Mouse (Mus musculus) intestine, embryonic 16.5 days (tissue): ENCODE data around the gene Camta1. TPM values are rescaled to one million over a fixed set of nuclear protein-coding genes. Genes with fewer than 3 reads are reported as not detected.
A peak's percentile ranks its signal among the peaks of the same experiment; 100 is the strongest.

Experiments
- ATAC-seq: fragments of 200-750 bp; cut with Nextera tagmentation; 2 replicates; pipeline ENCODE4 v1.8.0; 2017; ENCODE audit warnings: moderate TSS enrichment, moderate library complexity
- H3K27ac ChIP-seq: fragments of 300-500 bp; sonication (generic); 2 replicates; pipeline ENCODE4 v1.5.1; 2014; ENCODE audit warnings: mild to moderate bottlenecking, low read length
- H3K27me3 ChIP-seq: fragments of 300-500 bp; sonication (generic); replicated peaks from 2 replicates; pipeline ENCODE4 v1.6.1; 2014; ENCODE audit warnings: low read length, control low read depth, mixed read lengths; ENCODE audit not compliant: control insufficient read depth, insufficient read depth
- H3K36me3 ChIP-seq: fragments of 300-500 bp; sonication (generic); 2 replicates; pipeline ENCODE4 v1.6.1; 2014; ENCODE audit warnings: low read length, control low read depth; ENCODE audit not compliant: control insufficient read depth, insufficient read depth
- H3K4me1 ChIP-seq: fragments of 300-500 bp; sonication (generic); 2 replicates; pipeline ENCODE4 v1.6.1; 2014; ENCODE audit warnings: low read length, control low read depth, mixed read lengths; ENCODE audit not compliant: control insufficient read depth, insufficient read depth
- H3K4me2 ChIP-seq: fragments of 300-500 bp; sonication (generic); 2 replicates; pipeline ENCODE4 v1.6.1; 2014; ENCODE audit warnings: low read depth, low read length, control low read depth
- H3K4me3 ChIP-seq: fragments of 300-500 bp; sonication (generic); 2 replicates; pipeline ENCODE4 v1.5.1; 2014; ENCODE audit warnings: mild to moderate bottlenecking, low read length
- H3K9ac ChIP-seq: fragments of 300-500 bp; sonication (generic); 2 replicates; pipeline ENCODE4 v1.6.1; 2014; ENCODE audit warnings: low read depth, low read length
- H3K9me3 ChIP-seq: fragments of 300-500 bp; sonication (generic); 2 replicates; pipeline ENCODE4 v1.6.1; 2016; ENCODE audit warnings: low read length, control low read depth; ENCODE audit not compliant: control insufficient read depth
- WGBS: fragments of 180-500 bp; shearing (Covaris S2); extraction: QIAGEN DNeasy Blood & Tissue Kit; methylation state at CpG from one replicate; pipeline ENCODE4 v1.1.7; 2014; 5-methylcytosine and 5-hydroxymethylcytosine counted together
- polyA plus RNA-seq: library from polyadenylated mRNA; unstranded; fragments of >200 nt; fragmentation: Nextera tagmentation; extraction: Ambion mirVana; gene quantifications from 2 replicates; pipeline ENCODE4 v1.2.1, GENCODE M21; 2015

Gene Camta1
- 51.4 and 69.1 TPM in 2 replicates for polyA plus RNA-seq

GRCm38 (mm10) chr4:151861806-151862739 lies at the start of gene Camta1:
Gene Camta1 (minus strand): TSS chr4:151861876.
- Histone ChIP-seq H3K9me3 (no peaks in the 10 kb centered on the region), H3K9ac (peak within 1 kb of the TSS; percentile 82), H3K4me1 (peaks cover 12% of the 10 kb centered on the region), H3K27me3 (no peaks in the 10 kb centered on the region), H3K36me3 (no peaks in the 10 kb centered on the region), H3K4me3 (peak within 1 kb of the TSS; percentile 75), H3K4me2 (peak within 1 kb of the TSS; percentile 95), H3K27ac (peak within 1 kb of the TSS; percentile 94)
- ATAC-seq = peak; percentile 96
- under 1% methylated on average over 85 of the region's 85 CpGs for WGBS

- H3K36me3 ChIP-seq = no peaks in the 10 kb centered on the region
- no peaks in the 10 kb centered on the region for H3K9me3 ChIP-seq
- no peak overlapping the region for H3K27ac ChIP-seq
- 72% methylated on average over 8 of the region's 8 CpGs for WGBS
- no peak overlapping the region for H3K4me3 ChIP-seq
- no peak overlapping the region for H3K4me2 ChIP-seq
- H3K9ac ChIP-seq = no peak overlapping the region
- H3K27me3 ChIP-seq = 0 out of 2 replicates have a peak, but pooled peaks cover 3% of the 10 kb centered on the region
- 0 out of 2 replicates have a peak, but pooled peaks cover 3% of the 10 kb centered on the region for H3K4me1 ChIP-seq
- no peak for ATAC-seq
Observed at GRCm38 (mm10) chr4:151908809-151909208, 47.1 kb upstream of the Camta1 start.

- ATAC-seq = no peak
- Histone ChIP-seq H3K27me3 (0 out of 2 replicates have a peak, but pooled peaks cover 3% of the 10 kb centered on the region), H3K9ac (no peak overlapping the region), H3K27ac (no peak overlapping the region), H3K36me3 (no peaks in the 10 kb centered on the region), H3K4me1 (0 out of 2 replicates have a peak, but pooled peaks cover 3% of the 10 kb centered on the region), H3K9me3 (no peaks in the 10 kb centered on the region), H3K4me3 (no peak overlapping the region), H3K4me2 (no peak overlapping the region)
- WGBS = 77% methylated on average over 26 of the region's 26 CpGs
Observed at GRCm38 (mm10) chr4:151907577-151908343, 46.1 kb upstream of the Camta1 start.

DNA sequence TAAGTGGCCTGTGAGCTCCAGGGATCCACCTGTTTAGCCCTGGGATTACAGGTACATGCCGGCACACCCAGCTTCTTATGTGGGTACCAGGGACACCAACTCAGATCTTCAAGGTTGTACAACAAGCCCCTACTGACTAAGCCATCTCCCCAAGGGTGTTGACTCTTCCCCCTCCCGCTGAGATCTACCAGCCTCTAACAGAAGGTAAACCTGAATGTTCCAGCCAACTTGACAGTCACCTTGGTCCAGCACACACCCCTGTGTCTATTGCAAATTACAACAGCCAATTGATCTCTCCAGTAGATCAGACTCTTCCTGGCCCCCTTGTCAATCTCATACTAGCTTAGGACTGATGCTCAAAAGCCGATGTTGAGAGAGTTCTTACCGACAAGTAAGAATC lies 43.9 kb upstream of the Camta1 start:
- WGBS = 72% methylated on average over 4 of the region's 4 CpGs
- H3K27ac ChIP-seq = no peak overlapping the region
- H3K9me3 ChIP-seq = no peaks in the 10 kb centered on the region
- 0 out of 2 replicates have a peak, but pooled peaks cover 3% of the 10 kb centered on the region for H3K4me1 ChIP-seq
- no peaks in the 10 kb centered on the region for H3K36me3 ChIP-seq
- no peak for ATAC-seq
- H3K9ac ChIP-seq = no peak overlapping the region
- no peak overlapping the region for H3K4me2 ChIP-seq
- no peak overlapping the region for H3K4me3 ChIP-seq
- H3K27me3 ChIP-seq = 0 out of 2 replicates have a peak, but pooled peaks cover 3% of the 10 kb centered on the region

DNA sequence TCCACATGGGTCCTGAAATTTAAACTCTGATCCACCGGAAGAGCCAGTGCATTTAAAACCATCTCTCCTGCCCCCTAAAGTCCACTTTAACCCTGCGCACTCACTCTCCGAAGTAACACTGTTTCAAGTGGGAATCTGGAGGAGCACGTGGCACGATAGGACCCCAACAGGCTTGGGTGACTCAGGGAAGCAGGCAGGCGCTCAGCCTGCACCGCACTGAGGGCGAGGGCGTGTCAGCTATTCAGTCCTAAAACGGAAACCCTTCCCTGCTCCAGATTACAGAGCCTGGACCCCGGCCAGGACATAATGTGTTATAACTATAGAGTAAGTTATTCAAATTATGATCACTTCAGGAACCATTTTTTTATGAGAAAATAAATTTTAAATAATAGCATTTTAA lies 42.4 kb upstream of the Camta1 start:
- WGBS = 51% methylated on average over 11 of the region's 11 CpGs

DNA sequence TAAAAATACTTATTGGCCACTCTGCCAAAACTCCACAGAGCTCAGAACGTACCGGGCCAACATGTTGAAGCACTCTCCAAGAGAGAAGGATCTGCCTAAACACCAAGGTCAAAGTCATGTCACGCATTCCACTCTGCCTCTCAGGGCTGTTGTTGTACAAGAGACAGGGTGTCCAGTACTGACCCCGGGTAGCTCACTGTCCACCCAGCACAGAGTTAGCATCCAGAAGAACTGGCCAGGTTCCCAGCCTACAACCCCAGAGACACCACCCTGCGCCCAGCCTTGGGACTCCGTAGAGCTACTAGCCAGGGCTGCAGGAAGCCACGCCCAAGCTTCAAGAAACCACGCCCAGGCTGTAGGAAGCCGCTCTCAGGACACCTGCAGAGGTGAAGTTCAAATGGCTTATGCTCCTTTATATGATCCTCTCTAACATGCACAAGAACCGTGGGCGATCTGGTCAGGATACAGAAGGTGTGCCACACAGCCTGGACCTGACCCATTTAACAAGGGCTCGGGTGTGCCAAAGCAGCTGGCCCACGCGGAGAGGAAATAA lies 41.1 kb upstream of the Camta1 start:
- Histone ChIP-seq H3K4me3 (no peak overlapping the region), H3K36me3 (no peaks in the 10 kb centered on the region), H3K4me2 (no peak overlapping the region), H3K9me3 (no peaks in the 10 kb centered on the region), H3K27me3 (0 out of 2 replicates have a peak, but pooled peaks cover 3% of the 10 kb centered on the region), H3K4me1 (0 out of 2 replicates have a peak, but pooled peaks cover 3% of the 10 kb centered on the region), H3K9ac (no peak overlapping the region), H3K27ac (no peak overlapping the region)
- peak; percentile 50; the same call in 1 of the 2 replicates for ATAC-seq
- WGBS = 45% methylated on average over 14 of the region's 14 CpGs

More for the DNA sequence above, 42.4 kb upstream of the Camta1 start:
- H3K9me3 ChIP-seq = no peaks in the 10 kb centered on the region
- no peak overlapping the region for H3K4me3 ChIP-seq
- 0 out of 2 replicates have a peak, but pooled peaks cover 3% of the 10 kb centered on the region for H3K27me3 ChIP-seq
- H3K9ac ChIP-seq = no peak overlapping the region
- no peak for ATAC-seq
- no peak overlapping the region for H3K27ac ChIP-seq
- no peaks in the 10 kb centered on the region for H3K36me3 ChIP-seq
- H3K4me1 ChIP-seq = 0 out of 2 replicates have a peak, but pooled peaks cover 3% of the 10 kb centered on the region
- no peak overlapping the region for H3K4me2 ChIP-seq

- no peak for ATAC-seq
- H3K27me3 ChIP-seq = 0 out of 2 replicates have a peak, but pooled peaks cover 3% of the 10 kb centered on the region
- WGBS = 79% methylated on average over 17 of the region's 17 CpGs
- H3K36me3 ChIP-seq = no peaks in the 10 kb centered on the region
- no peak overlapping the region for H3K9ac ChIP-seq
- 0 out of 2 replicates have a peak, but pooled peaks cover 3% of the 10 kb centered on the region for H3K4me1 ChIP-seq
- no peak overlapping the region for H3K27ac ChIP-seq
- H3K4me3 ChIP-seq = no peak overlapping the region
- H3K9me3 ChIP-seq = no peaks in the 10 kb centered on the region
- no peak overlapping the region for H3K4me2 ChIP-seq
Observed at GRCm38 (mm10) chr4:151902046-151902688, 40.5 kb upstream of the Camta1 start.

GRCm38 (mm10) chr4:151901422-151901821 lies 39.7 kb upstream of the Camta1 start:
- no peak for ATAC-seq

More at GRCm38 (mm10) chr4:151901422-151901821, 39.7 kb upstream of the Camta1 start:
- no peaks in the 10 kb centered on the region for H3K36me3 ChIP-seq
- no peak overlapping the region for H3K27ac ChIP-seq
- H3K4me1 ChIP-seq = 0 out of 2 replicates have a peak, but pooled peaks cover 3% of the 10 kb centered on the region
- 59% methylated on average over 11 of the region's 11 CpGs for WGBS
- no peaks in the 10 kb centered on the region for H3K9me3 ChIP-seq
- no peak overlapping the region for H3K4me2 ChIP-seq
- no peak overlapping the region for H3K4me3 ChIP-seq
- H3K27me3 ChIP-seq = no peaks in the 10 kb centered on the region
- no peak overlapping the region for H3K9ac ChIP-seq
